Mouse (Mus musculus): Measurements from ENCODE around the gene Pex16.

DNA sequence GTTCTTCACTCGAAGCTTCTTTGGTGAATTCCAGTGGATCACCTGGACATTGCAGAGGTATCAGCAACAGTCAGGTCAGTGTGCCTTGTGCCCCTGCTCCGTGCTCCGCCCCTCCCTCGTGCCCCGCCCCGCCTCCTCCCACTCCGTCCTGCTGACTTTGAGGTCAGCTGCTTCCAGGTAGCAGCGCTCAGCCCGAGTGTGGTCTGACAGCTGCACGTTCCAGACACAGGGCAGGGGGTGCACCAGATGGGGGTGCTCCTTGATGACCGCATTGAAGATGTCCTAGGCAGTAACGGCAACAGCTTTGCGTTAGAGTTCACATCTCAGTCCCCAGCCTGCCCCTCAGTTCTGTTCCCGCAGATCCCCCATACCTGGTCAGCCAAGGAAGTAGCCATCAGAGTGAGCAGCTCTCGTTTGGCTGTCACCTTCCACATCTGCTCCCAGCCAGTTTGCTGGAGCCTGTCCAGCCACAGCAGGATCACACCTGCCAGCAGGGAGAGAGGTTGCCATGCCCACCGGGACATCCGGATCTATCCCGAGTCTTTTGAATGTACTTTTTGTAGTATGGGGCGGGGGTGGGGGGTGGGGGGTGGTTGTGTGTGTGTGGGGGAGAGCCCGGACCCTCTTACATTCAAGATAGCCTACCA lies 7.0 kb upstream of the Pex16 start:
- TF ChIP-seq POLR2A (IDR thresholded peaks at IDR 0.05; ENCODE audit: insufficient read depth, low read depth, low read length) (no peak), CTCF (IDR thresholded peaks at IDR 0.05; ENCODE audit: insufficient read depth, low read depth, low read length) (no peak)
